Mouse (Mus musculus) left cerebral cortex, adult 8-10 months (tissue): ENCODE results near the gene Hfe2. TPM values are rescaled to one million over a fixed set of nuclear protein-coding genes. Genes with fewer than 3 reads are reported as not detected.

Source experiments
- DNase-seq, 2 experiments: peaks; one replicate each; pipeline ENCODE4 v3.0.0; 2022; ENCODE audit warnings: low spot score in 2 of 2
- total RNA-seq, 4 experiments: library from RNA; stranded (reverse); gene quantifications; 2 replicates each; pipeline ENCODE4 v1.2.4; 2022

Hfe2 gene
- total RNA-seq, 4 experiments from 2014 or later: 1.4 to 2.0 (median 1.7) TPM

- no peak for DNase-seq
Measured at GRCm38 (mm10) chr3:96571896-96572698, 47.1 kb downstream of the Hfe2 start.

GRCm38 (mm10) chr3:96573611-96574511 is 48.9 kb downstream of the Hfe2 start:
- DNase-seq: no peak

DNA sequence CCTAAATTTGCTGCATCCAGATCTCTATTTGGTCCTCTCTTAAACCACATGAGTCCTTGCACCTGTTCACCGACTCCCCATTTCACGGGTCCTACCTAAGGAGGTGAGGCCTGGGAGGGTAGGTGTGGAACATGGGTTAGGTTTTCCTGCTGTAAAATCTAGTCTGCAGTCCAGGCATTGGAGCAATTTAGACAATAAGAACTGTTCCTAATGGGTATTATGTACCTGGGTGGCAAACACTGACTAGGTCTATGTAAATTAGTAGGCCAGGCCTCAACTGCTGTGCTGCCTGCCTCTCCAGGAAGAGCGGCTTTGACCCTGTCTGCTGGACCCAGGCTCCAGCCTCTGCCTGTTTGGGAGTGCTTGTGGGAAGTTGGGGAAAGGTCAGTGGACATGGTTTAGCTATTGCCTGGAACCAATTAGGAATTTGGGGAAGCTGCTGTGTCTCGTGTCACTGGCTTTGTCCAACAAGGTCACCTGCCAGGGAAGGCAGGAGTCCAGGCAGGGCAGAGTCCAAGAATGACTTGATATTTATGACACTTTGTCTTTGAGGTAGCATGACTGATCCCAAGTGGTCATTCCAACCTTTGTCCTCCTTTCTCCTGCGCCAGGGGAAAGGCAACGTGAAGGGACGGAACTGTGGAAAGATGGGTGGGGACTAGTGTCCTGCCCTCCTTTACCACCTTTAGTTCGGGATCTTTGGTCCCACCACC is 50.5 kb downstream of the Hfe2 start:
- no peak for DNase-seq

DNA sequence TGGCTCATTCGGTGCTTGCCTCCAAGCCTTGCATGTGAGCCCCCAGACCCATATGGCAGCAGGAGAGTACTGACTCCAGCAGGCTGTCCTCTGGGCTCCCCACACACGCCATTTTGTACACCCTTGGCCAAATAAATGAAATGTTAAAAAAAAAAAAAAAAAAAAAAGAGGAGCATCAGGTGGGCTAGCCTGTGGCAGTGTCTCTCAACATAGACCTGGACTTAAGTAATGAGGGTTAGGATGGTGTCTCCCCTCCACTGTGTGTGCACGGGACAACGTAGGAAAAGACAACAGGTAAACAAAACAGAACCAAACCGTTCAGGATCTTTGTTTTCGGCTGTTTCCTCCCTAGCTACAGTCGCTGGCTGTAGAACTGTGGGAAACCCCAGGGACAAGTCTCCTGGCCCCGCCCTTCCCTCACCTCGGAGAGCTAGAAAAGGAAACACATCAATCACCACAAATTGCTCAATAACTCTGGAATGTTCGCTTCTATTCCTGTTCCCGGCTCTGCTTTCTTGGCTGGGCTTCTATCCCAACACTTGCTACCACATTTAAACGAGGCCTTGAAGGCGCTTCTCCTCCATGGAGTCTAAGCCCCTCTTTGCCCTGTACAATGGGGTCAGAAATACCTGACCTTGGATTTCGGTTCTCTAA is 51.2 kb downstream of the Hfe2 start:
- DNase-seq: no peak

- peak; percentile 65 to 96 for DNase-seq
Measured at GRCm38 (mm10) chr3:96576690-96577541, 51.9 kb downstream of the Hfe2 start, which contains the start of gene Gm16253. Gene Gm16253 (plus strand): TSS chr3:96576984.

DNA sequence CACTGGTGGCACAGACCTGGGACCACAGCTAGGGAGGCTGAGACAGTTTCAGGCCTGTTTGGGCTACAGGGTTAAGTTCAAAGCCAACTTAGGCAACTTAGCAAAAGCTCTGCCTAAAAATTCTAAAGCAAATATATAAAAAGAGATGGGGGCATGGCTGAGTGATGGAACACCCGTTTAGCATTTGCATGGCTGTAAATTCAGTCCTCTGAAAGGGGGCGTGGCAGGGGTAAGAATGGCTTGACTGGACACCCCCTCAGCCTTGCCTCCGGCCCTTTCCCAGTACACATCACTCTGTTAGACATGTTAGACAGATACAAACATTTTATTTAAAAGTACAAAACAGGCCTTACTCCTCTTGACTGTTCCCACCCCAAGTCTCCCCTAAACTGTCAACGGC is 52.6 kb downstream of the Hfe2 start:
- DNase-seq: no peak

Other genes with a start within 250 kb of the Hfe2 start
- gene Fcgr1, start 231.2 kb upstream of the Hfe2 start, total RNA-seq: 1 to 10 TPM; 1.7 to 6.5 (median 3.5) TPM
- not detected for gene BC107364, start 72.9 kb upstream of the Hfe2 start, total RNA-seq
- gene Txnip, start 32.8 kb downstream of the Hfe2 start, total RNA-seq: 10 to 100 TPM; 21.7 to 37.3 (median 26.8) TPM
- gene Gm16253, start 51.8 kb downstream of the Hfe2 start, total RNA-seq: not detected
- 10 to 100 TPM; 22.8 to 26.6 (median 24.3) TPM for gene Polr3gl, start 69.0 kb downstream of the Hfe2 start, total RNA-seq
- gene Ankrd34a, start 71.5 kb downstream of the Hfe2 start, total RNA-seq: 10 to 100 TPM; 60.4 to 65.0 (median 61.0) TPM
- 10 to 100 TPM; 20.3 to 22.9 (median 21.9) TPM for gene Lix1l, start 76.0 kb downstream of the Hfe2 start, total RNA-seq
- 10 to 100 TPM; 41.8 to 56.2 (median 46.5) TPM for gene Rbm8a, start 104.8 kb downstream of the Hfe2 start, total RNA-seq
- gene Pex11b, start 110.2 kb downstream of the Hfe2 start, total RNA-seq: 10 to 100 TPM; 52.7 to 62.6 (median 54.3) TPM
- under 1 TPM in 3 of 4 experiments, not detected in 1; 0.11 to 0.51 (median 0.15) TPM for gene Gm42957, start 110.3 kb downstream of the Hfe2 start, total RNA-seq
- gene Itga10, start 120.4 kb downstream of the Hfe2 start, total RNA-seq: 1 to 10 TPM in 3 of 4 experiments, under 1 TPM in 1; 0.97 to 2.0 (median 1.5) TPM
- gene Ankrd35, start 145.0 kb downstream of the Hfe2 start, total RNA-seq: 1 to 10 TPM; 7.2 to 9.0 (median 8.6) TPM
- 10 to 100 TPM; 26.0 to 38.9 (median 31.5) TPM for gene Pias3, start 171.2 kb downstream of the Hfe2 start, total RNA-seq
- 10 to 100 TPM in 2 of 4 experiments, 1 to 10 TPM in 2; 8.6 to 11.8 (median 10.0) TPM for gene Nudt17, start 183.4 kb downstream of the Hfe2 start, total RNA-seq
- gene Polr3c, start 202.5 kb downstream of the Hfe2 start, total RNA-seq: 10 to 100 TPM; 24.2 to 27.6 (median 26.6) TPM
- 10 to 100 TPM; 62.4 to 66.4 (median 64.4) TPM for gene Rnf115, start 202.5 kb downstream of the Hfe2 start, total RNA-seq